Mouse (Mus musculus) midbrain, embryonic 12.5 days (tissue): ENCODE data around the gene Naa15. TPM values are rescaled to one million over a fixed set of nuclear protein-coding genes. Genes with fewer than 3 reads are reported as not detected.
"Not testable (repeated sequence)": the region's sequence is repeated elsewhere in the genome, so short reads cannot be mapped to it uniquely, and the experiment has no call there.

Experiments
- ATAC-seq: fragments of 200-750 bp; cut with Nextera tagmentation; 2 replicates; pipeline ENCODE4 v1.8.0; 2017; ENCODE audit warnings: low read depth, moderate TSS enrichment, moderate library complexity; ENCODE audit not compliant: low FRiP score
- H3K27ac ChIP-seq: fragments of 300-500 bp; sonication (generic); replicated peaks from 2 replicates; pipeline ENCODE4 v1.5.1; 2016; ENCODE audit warnings: mild to moderate bottlenecking
- H3K27me3 ChIP-seq: fragments of 300-500 bp; sonication (generic); 2 replicates; pipeline ENCODE4 v1.6.1; 2016; ENCODE audit warnings: mild to moderate bottlenecking
- H3K36me3 ChIP-seq: fragments of 300-500 bp; sonication (generic); 2 replicates; pipeline ENCODE4 v1.6.1; 2016
- H3K4me1 ChIP-seq: fragments of 300-500 bp; sonication (generic); 2 replicates; pipeline ENCODE4 v1.6.1; 2016
- H3K4me2 ChIP-seq: fragments of 300-500 bp; sonication (generic); replicated peaks from 2 replicates; pipeline ENCODE4 v1.6.1; 2016; ENCODE audit warnings: mild to moderate bottlenecking, moderate library complexity
- H3K4me3 ChIP-seq: fragments of 300-500 bp; sonication (generic); 2 replicates; pipeline ENCODE4 v1.5.1; 2016; ENCODE audit warnings: mild to moderate bottlenecking
- H3K9ac ChIP-seq: fragments of 300-500 bp; sonication (generic); replicated peaks from 2 replicates; pipeline ENCODE4 v1.6.1; 2016; ENCODE audit warnings: mild to moderate bottlenecking, moderate library complexity
- H3K9me3 ChIP-seq: fragments of 300-500 bp; sonication (generic); 2 replicates; pipeline ENCODE4 v1.6.1; 2016; ENCODE audit warnings: mild to moderate bottlenecking
- WGBS: fragments of 180-500 bp; shearing (Covaris S2); methylation state at CpG from one replicate; pipeline ENCODE4 v1.1.7; 2016; 5-methylcytosine and 5-hydroxymethylcytosine counted together
- polyA plus RNA-seq: library from polyadenylated mRNA; unstranded; fragments of >200 nt; fragmentation: Nextera tagmentation; extraction: Ambion mirVana; gene quantifications from 2 replicates; pipeline ENCODE4 v1.2.1, GENCODE M21; 2016

Naa15 gene
- polyA plus RNA-seq, 1 experiment from 2014 or later, result 75.8 TPM

GRCm38 (mm10) chr3:51413276-51413675, 1.7 kb upstream of the Naa15 start:
- 96% methylated on average over 1 of the region's 1 CpGs for WGBS
- no peak overlapping the region for H3K9ac ChIP-seq

GRCm38 (mm10) chr3:51416073-51416363, 1.1 kb downstream of the Naa15 start:
- Histone ChIP-seq H3K4me2 (peak overlapping the region; percentile 80), H3K36me3 (0 out of 2 replicates have a peak, but pooled peaks cover under 1% of the 10 kb centered on the region), H3K9me3 (no peaks in the 10 kb centered on the region), H3K27ac (peak overlapping the region; percentile 90), H3K4me3 (peak overlapping the region; percentile 100), H3K27me3 (no peaks in the 10 kb centered on the region), H3K9ac (peak overlapping the region; percentile 98), H3K4me1 (peaks cover 23% of the 10 kb centered on the region)
- under 1% methylated on average over 28 of the region's 30 CpGs for WGBS
- ATAC-seq, result peak; percentile 78

More at GRCm38 (mm10) chr3:51413276-51413675, 1.7 kb upstream of the Naa15 start:
- Histone ChIP-seq H3K4me3 (no peak overlapping the region), H3K4me1 (peaks cover 20% of the 10 kb centered on the region), H3K36me3 (no peaks in the 10 kb centered on the region), H3K27me3 (no peaks in the 10 kb centered on the region), H3K4me2 (no peak overlapping the region), H3K27ac (no peak overlapping the region), H3K9me3 (no peaks in the 10 kb centered on the region)
- ATAC-seq, result no peak

- WGBS, result under 1% methylated on average over 67 of the region's 68 CpGs
Observed at GRCm38 (mm10) chr3:51416364-51417134, 1.6 kb downstream of the Naa15 start.

GRCm38 (mm10) chr3:51417135-51417458, 2.1 kb downstream of the Naa15 start:
- Histone ChIP-seq H3K27me3 (no peaks in the 10 kb centered on the region), H3K36me3 (0 out of 2 replicates have a peak, but pooled peaks cover 2% of the 10 kb centered on the region), H3K4me1 (peaks cover 23% of the 10 kb centered on the region), H3K9ac (peak overlapping the region; percentile 98), H3K9me3 (no peaks in the 10 kb centered on the region), H3K4me2 (peak overlapping the region; percentile 80), H3K4me3 (peak overlapping the region; percentile 100), H3K27ac (peak overlapping the region; percentile 90; the same call in 1 of the 2 replicates)
- WGBS, result 10% methylated on average over 8 of the region's 8 CpGs
- ATAC-seq, result no peak

More at GRCm38 (mm10) chr3:51416364-51417134, 1.6 kb downstream of the Naa15 start:
- H3K4me2 ChIP-seq, result peak overlapping the region; percentile 80
- H3K27ac ChIP-seq, result peak overlapping the region; percentile 90
- H3K9ac ChIP-seq, result peak overlapping the region; percentile 98
- H3K4me3 ChIP-seq, result peak overlapping the region; percentile 100
- H3K27me3 ChIP-seq, result no peaks in the 10 kb centered on the region
- H3K4me1 ChIP-seq, result peaks cover 23% of the 10 kb centered on the region
- peak; percentile 57 for ATAC-seq
- H3K36me3 ChIP-seq, result 0 out of 2 replicates have a peak, but pooled peaks cover 2% of the 10 kb centered on the region
- H3K9me3 ChIP-seq, result no peaks in the 10 kb centered on the region

GRCm38 (mm10) chr3:51417485-51417884, 2.5 kb downstream of the Naa15 start:
- H3K4me1 ChIP-seq, result peaks cover 23% of the 10 kb centered on the region
- H3K9me3 ChIP-seq, result no peaks in the 10 kb centered on the region
- peak overlapping the region; percentile 100 for H3K4me3 ChIP-seq
- H3K9ac ChIP-seq, result no peak overlapping the region; the same call in 1 of the 2 replicates
- WGBS, result 49% methylated on average over 2 of the region's 2 CpGs
- H3K27ac ChIP-seq, result no peak overlapping the region
- peak overlapping the region; percentile 80 for H3K4me2 ChIP-seq
- 0 out of 2 replicates have a peak, but pooled peaks cover 2% of the 10 kb centered on the region for H3K36me3 ChIP-seq
- H3K27me3 ChIP-seq, result no peaks in the 10 kb centered on the region
- no peak for ATAC-seq

- Histone ChIP-seq H3K4me3 (peak overlapping the region; percentile 0; the same call in 1 of the 2 replicates), H3K4me2 (peak overlapping the region; percentile 80), H3K9ac (no peak overlapping the region), H3K4me1 (peaks cover 23% of the 10 kb centered on the region), H3K27me3 (no peaks in the 10 kb centered on the region), H3K36me3 (0 out of 2 replicates have a peak, but pooled peaks cover 2% of the 10 kb centered on the region), H3K9me3 (no peaks in the 10 kb centered on the region), H3K27ac (no peak overlapping the region)
- 70% methylated on average over 2 of the region's 2 CpGs for WGBS
- ATAC-seq, result no peak
Observed at GRCm38 (mm10) chr3:51417966-51418365, 3.0 kb downstream of the Naa15 start.

GRCm38 (mm10) chr3:51421921-51422320, 7.0 kb downstream of the Naa15 start:
- Histone ChIP-seq H3K27ac (no peak overlapping the region), H3K9me3 (no peaks in the 10 kb centered on the region), H3K9ac (no peak overlapping the region), H3K4me1 (peaks cover 15% of the 10 kb centered on the region), H3K4me3 (no peak overlapping the region), H3K36me3 (0 out of 2 replicates have a peak, but pooled peaks cover 2% of the 10 kb centered on the region), H3K27me3 (no peaks in the 10 kb centered on the region), H3K4me2 (no peak overlapping the region)
- WGBS, result 91% methylated on average over 3 of the region's 3 CpGs
- ATAC-seq, result no peak

GRCm38 (mm10) chr3:51425394-51425793, 10.4 kb downstream of the Naa15 start:
- ATAC-seq, result no peak
- no peak overlapping the region for H3K27ac ChIP-seq
- H3K9ac ChIP-seq, result no peak overlapping the region
- no peaks in the 10 kb centered on the region for H3K9me3 ChIP-seq
- H3K4me1 ChIP-seq, result no peaks in the 10 kb centered on the region
- no peaks in the 10 kb centered on the region for H3K27me3 ChIP-seq
- 0 out of 2 replicates have a peak, but pooled peaks cover 2% of the 10 kb centered on the region for H3K36me3 ChIP-seq
- no peak overlapping the region for H3K4me3 ChIP-seq
- no peak overlapping the region for H3K4me2 ChIP-seq

GRCm38 (mm10) chr3:51434364-51434763, 19.4 kb downstream of the Naa15 start:
- not testable (repeated sequence) for H3K9me3 ChIP-seq, H3K9ac ChIP-seq, H3K4me3 ChIP-seq, H3K36me3 ChIP-seq, ATAC-seq, H3K4me1 ChIP-seq, H3K27me3 ChIP-seq, H3K27ac ChIP-seq, H3K4me2 ChIP-seq
- 89% methylated on average over 5 of the region's 5 CpGs for WGBS

- ATAC-seq, result no peak
- no peak overlapping the region for H3K4me3 ChIP-seq
- H3K4me1 ChIP-seq, result no peaks in the 10 kb centered on the region
- 86% methylated on average over 3 of the region's 3 CpGs for WGBS
- H3K9ac ChIP-seq, result no peak overlapping the region
- no peak overlapping the region for H3K4me2 ChIP-seq
- no peak overlapping the region for H3K27ac ChIP-seq
- H3K9me3 ChIP-seq, result no peaks in the 10 kb centered on the region
- no peaks in the 10 kb centered on the region for H3K27me3 ChIP-seq
- peaks cover 5% of the 10 kb centered on the region; the same call in 1 of the 2 replicates for H3K36me3 ChIP-seq
Observed at GRCm38 (mm10) chr3:51434871-51435595, 20.1 kb downstream of the Naa15 start.

- Histone ChIP-seq H3K4me1 (no peaks in the 10 kb centered on the region), H3K4me2 (no peak overlapping the region), H3K4me3 (no peak overlapping the region), H3K9ac (no peak overlapping the region), H3K27me3 (no peaks in the 10 kb centered on the region), H3K9me3 (no peaks in the 10 kb centered on the region), H3K36me3 (peaks cover 85% of the 10 kb centered on the region), H3K27ac (no peak overlapping the region)
- 90% methylated on average over 2 of the region's 2 CpGs for WGBS
- no peak for ATAC-seq
Observed at GRCm38 (mm10) chr3:51468530-51468929, 53.6 kb downstream of the Naa15 start.

- Histone ChIP-seq H3K4me2 (no peak overlapping the region), H3K4me1 (no peaks in the 10 kb centered on the region), H3K9me3 (no peaks in the 10 kb centered on the region), H3K27ac (no peak overlapping the region), H3K9ac (no peak overlapping the region), H3K4me3 (no peak overlapping the region), H3K27me3 (no peaks in the 10 kb centered on the region), H3K36me3 (peaks cover 37% of the 10 kb centered on the region)
- ATAC-seq, result no peak
- 83% methylated on average over 4 of the region's 4 CpGs for WGBS
Observed at GRCm38 (mm10) chr3:51475706-51476105, 60.8 kb downstream of the Naa15 start.
